Mouse (Mus musculus): ENCODE results near the gene Atg2b.

The Atg2b gene

GRCm38 (mm10) chr12:105683933-105684901 is 794 bp downstream of the Atg2b start, which contains the start of gene Gskip:
Gene Gskip (plus strand): TSS chr12:105684829.
- ATAC-seq (ENCODE audit: insufficient number of reproducible peaks, low FRiP score, low TSS enrichment), result peak; percentile 36

- ATAC-seq (ENCODE audit: insufficient number of reproducible peaks, low FRiP score, low TSS enrichment), result no peak
Measured at GRCm38 (mm10) chr12:105678762-105679161, 6.2 kb downstream of the Atg2b start.

- no peak for ATAC-seq (ENCODE audit: insufficient number of reproducible peaks, low FRiP score, low TSS enrichment)
Measured at GRCm38 (mm10) chr12:105678211-105678610, 6.8 kb downstream of the Atg2b start.

- no peak for ATAC-seq (ENCODE audit: insufficient number of reproducible peaks, low FRiP score, low TSS enrichment)
Measured at GRCm38 (mm10) chr12:105676274-105676673, 8.7 kb downstream of the Atg2b start.

GRCm38 (mm10) chr12:105655850-105656249 is 29.2 kb downstream of the Atg2b start:
- ATAC-seq (ENCODE audit: insufficient number of reproducible peaks, low FRiP score, low TSS enrichment), result no peak

GRCm38 (mm10) chr12:105642770-105643321 is 42.2 kb downstream of the Atg2b start:
- no peak for ATAC-seq (ENCODE audit: insufficient number of reproducible peaks, low FRiP score, low TSS enrichment)

GRCm38 (mm10) chr12:105637554-105637953 is 47.5 kb downstream of the Atg2b start:
- no peak for ATAC-seq (ENCODE audit: insufficient number of reproducible peaks, low FRiP score, low TSS enrichment)

GRCm38 (mm10) chr12:105636551-105636950 is 48.5 kb downstream of the Atg2b start:
- ATAC-seq (ENCODE audit: insufficient number of reproducible peaks, low FRiP score, low TSS enrichment), result no peak

- ATAC-seq (ENCODE audit: insufficient number of reproducible peaks, low FRiP score, low TSS enrichment), result no peak
Measured at GRCm38 (mm10) chr12:105634374-105635067, 50.5 kb downstream of the Atg2b start.

GRCm38 (mm10) chr12:105625798-105626197 is 59.2 kb downstream of the Atg2b start:
- no peak for ATAC-seq (ENCODE audit: insufficient number of reproducible peaks, low FRiP score, low TSS enrichment)

GRCm38 (mm10) chr12:105622981-105623539 is 62.0 kb downstream of the Atg2b start:
- ATAC-seq (ENCODE audit: insufficient number of reproducible peaks, low FRiP score, low TSS enrichment), result no peak

GRCm38 (mm10) chr12:105622048-105622447 is 63.0 kb downstream of the Atg2b start:
- no peak for ATAC-seq (ENCODE audit: insufficient number of reproducible peaks, low FRiP score, low TSS enrichment)

GRCm38 (mm10) chr12:105613559-105613958 is 71.5 kb downstream of the Atg2b start:
- ATAC-seq (ENCODE audit: insufficient number of reproducible peaks, low FRiP score, low TSS enrichment), result no peak

- 0 out of 2 replicates have a peak, but pooled peaks have one; percentile 24 for ATAC-seq (ENCODE audit: insufficient number of reproducible peaks, low FRiP score, low TSS enrichment)
Measured at GRCm38 (mm10) chr12:105611748-105612147, 73.3 kb downstream of the Atg2b start.

GRCm38 (mm10) chr12:105611045-105611444 is 74.0 kb downstream of the Atg2b start:
- no peak for ATAC-seq (ENCODE audit: insufficient number of reproducible peaks, low FRiP score, low TSS enrichment)

GRCm38 (mm10) chr12:105606881-105607280 is 78.1 kb downstream of the Atg2b start:
- ATAC-seq (ENCODE audit: insufficient number of reproducible peaks, low FRiP score, low TSS enrichment), result no peak

GRCm38 (mm10) chr12:105605212-105605611 is 79.8 kb downstream of the Atg2b start:
- no peak for ATAC-seq (ENCODE audit: insufficient number of reproducible peaks, low FRiP score, low TSS enrichment)

GRCm38 (mm10) chr12:105603904-105604303 is 81.1 kb downstream of the Atg2b start:
- no peak for ATAC-seq (ENCODE audit: insufficient number of reproducible peaks, low FRiP score, low TSS enrichment)

- ATAC-seq (ENCODE audit: insufficient number of reproducible peaks, low FRiP score, low TSS enrichment), result no peak
Measured at GRCm38 (mm10) chr12:105602581-105603210, 82.3 kb downstream of the Atg2b start, which contains the start of gene Bdkrb1. Gene Bdkrb1 (plus strand): TSS chr12:105603085.

- no peak for ATAC-seq (ENCODE audit: insufficient number of reproducible peaks, low FRiP score, low TSS enrichment)
Measured at GRCm38 (mm10) chr12:105601586-105601985, 83.4 kb downstream of the Atg2b start.
